Mouse (Mus musculus) cerebellum, adult (tissue): Measurements from ENCODE around the gene Ccdc60.
"Not testable (repeated sequence)": the region's sequence is repeated elsewhere in the genome, so short reads cannot be mapped to it uniquely, and the experiment has no call there.

Experiments used
- ATAC-seq: cut with Nextera tagmentation; 2 replicates; pipeline ENCODE4 v1.9.2; 2017; ENCODE audit warnings: mild to moderate bottlenecking, moderate library complexity, mixed read lengths; ENCODE audit not compliant: insufficient number of reproducible peaks, low FRiP score, low TSS enrichment

Gene Ccdc60

GRCm38 (mm10) chr5:116208741-116209368, 79.9 kb downstream of the Ccdc60 start:
- ATAC-seq = no peak

- no peak for ATAC-seq
Observed at GRCm38 (mm10) chr5:116202692-116203091, 86.1 kb downstream of the Ccdc60 start.

- no peak for ATAC-seq
Observed at GRCm38 (mm10) chr5:116194499-116194898, 94.3 kb downstream of the Ccdc60 start.

GRCm38 (mm10) chr5:116192693-116193092, 96.1 kb downstream of the Ccdc60 start:
- no peak for ATAC-seq

GRCm38 (mm10) chr5:116191596-116191995, 97.2 kb downstream of the Ccdc60 start:
- ATAC-seq = no peak

GRCm38 (mm10) chr5:116189818-116190217, 99.0 kb downstream of the Ccdc60 start:
- ATAC-seq = no peak

GRCm38 (mm10) chr5:116180594-116180993, 108.2 kb downstream of the Ccdc60 start:
- no peak for ATAC-seq

GRCm38 (mm10) chr5:116171721-116172120, 117.1 kb downstream of the Ccdc60 start:
- no peak for ATAC-seq

- ATAC-seq = no peak
Observed at GRCm38 (mm10) chr5:116166965-116167364, 121.8 kb downstream of the Ccdc60 start.

- no peak for ATAC-seq
Observed at GRCm38 (mm10) chr5:116165203-116165888, 123.4 kb downstream of the Ccdc60 start.

GRCm38 (mm10) chr5:116154811-116155210, 134.0 kb downstream of the Ccdc60 start:
- ATAC-seq = no peak

- not testable (repeated sequence) for ATAC-seq
Observed at GRCm38 (mm10) chr5:116146446-116146845, 142.3 kb downstream of the Ccdc60 start.

- ATAC-seq = no peak
Observed at GRCm38 (mm10) chr5:116144711-116145110, 144.1 kb downstream of the Ccdc60 start.

GRCm38 (mm10) chr5:116140682-116141081, 148.1 kb downstream of the Ccdc60 start:
- ATAC-seq = no peak

- peak; percentile 56; the same call in 1 of the 2 replicates for ATAC-seq
Observed at GRCm38 (mm10) chr5:116123344-116123743, 165.4 kb downstream of the Ccdc60 start.

- no peak; the same call in 1 of the 2 replicates for ATAC-seq
Observed at GRCm38 (mm10) chr5:116116567-116116966, 172.2 kb downstream of the Ccdc60 start.

- no peak for ATAC-seq
Observed at GRCm38 (mm10) chr5:116116110-116116509, 172.7 kb downstream of the Ccdc60 start.

- no peak for ATAC-seq
Observed at GRCm38 (mm10) chr5:116115071-116115834, 173.5 kb downstream of the Ccdc60 start.

- ATAC-seq = no peak
Observed at GRCm38 (mm10) chr5:116108651-116109050, 180.1 kb downstream of the Ccdc60 start.

GRCm38 (mm10) chr5:116084231-116084630, 204.6 kb downstream of the Ccdc60 start:
- no peak for ATAC-seq

GRCm38 (mm10) chr5:116083081-116083480, 205.7 kb downstream of the Ccdc60 start, which contains the start of gene Tmem233:
Tmem233 (minus strand) TSS chr5:116083244.
- ATAC-seq = no peak
